Mouse (Mus musculus): ENCODE data around the gene Sidt1. TPM values are rescaled to one million over a fixed set of nuclear protein-coding genes. Genes with fewer than 3 reads are reported as not detected.
"Not testable (repeated sequence)": the region's sequence is repeated elsewhere in the genome, so short reads cannot be mapped to it uniquely, and the experiment has no call there.

Sidt1 gene
- total RNA-seq, 4 experiments from 2014 or later: 32.8 to 43.9 (median 39.7) TPM

DNA sequence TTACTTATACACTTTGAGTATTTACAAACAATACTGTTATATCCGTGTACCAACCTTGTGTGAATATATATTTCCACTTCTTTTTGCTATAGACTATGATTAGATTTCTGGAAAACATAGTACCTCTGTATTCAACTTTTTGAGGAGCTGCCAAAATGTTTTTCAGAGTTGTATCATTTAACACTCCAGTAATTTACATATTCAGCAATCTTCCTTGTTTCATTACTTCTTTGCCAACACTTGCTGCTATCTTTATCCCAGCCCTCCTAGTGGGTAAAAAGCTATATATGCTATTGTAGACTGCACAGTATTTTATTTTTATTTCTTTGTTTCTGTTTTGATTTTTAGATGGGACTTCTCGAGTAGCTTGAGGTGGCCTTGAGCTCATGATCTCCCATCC lies 29.2 kb downstream of the Sidt1 start:
- DNase-seq (ENCODE audit: low spot score in 2 of 2): no peak

DNA sequence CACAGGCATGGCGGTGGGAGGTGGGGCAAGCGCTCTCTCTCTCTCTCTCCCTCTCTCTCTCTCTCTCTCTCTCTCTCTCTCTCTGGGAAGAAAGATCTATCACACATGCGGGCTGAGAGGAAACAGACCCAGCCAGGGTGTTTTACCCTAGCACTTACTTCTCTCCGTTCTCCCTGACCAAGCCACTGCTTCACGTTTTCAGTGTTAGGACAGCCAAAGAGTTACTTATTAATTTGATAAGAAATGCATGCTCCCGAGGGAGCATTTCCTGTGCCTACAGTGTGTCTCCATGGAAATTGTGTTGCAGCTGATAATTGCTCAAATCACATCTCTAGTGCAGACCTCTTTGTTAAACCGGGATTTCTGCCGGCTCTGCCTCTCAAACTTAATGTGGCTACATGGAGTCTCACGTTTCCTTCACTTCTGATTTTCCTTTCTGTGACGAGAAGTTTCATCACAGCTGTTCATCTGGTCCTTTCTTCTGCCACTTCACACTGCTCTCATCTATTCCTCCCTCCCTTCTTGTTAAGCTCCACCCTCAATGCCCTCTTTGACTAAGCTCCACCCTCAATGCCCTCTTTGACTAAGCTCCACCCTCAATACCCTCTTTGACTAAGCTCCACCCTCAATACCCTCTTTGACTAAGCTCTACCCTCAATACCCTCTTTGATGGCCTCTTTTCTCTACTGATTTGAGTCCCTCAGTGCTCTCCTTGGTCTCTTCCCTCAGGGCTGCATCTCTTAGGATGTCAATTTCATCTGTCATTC lies 30.7 kb downstream of the Sidt1 start:
- no peak for DNase-seq (ENCODE audit: low spot score in 2 of 2)

- DNase-seq (ENCODE audit: low spot score in 2 of 2): no peak
Observed at GRCm38 (mm10) chr16:44299438-44300093, 33.4 kb downstream of the Sidt1 start.

DNA sequence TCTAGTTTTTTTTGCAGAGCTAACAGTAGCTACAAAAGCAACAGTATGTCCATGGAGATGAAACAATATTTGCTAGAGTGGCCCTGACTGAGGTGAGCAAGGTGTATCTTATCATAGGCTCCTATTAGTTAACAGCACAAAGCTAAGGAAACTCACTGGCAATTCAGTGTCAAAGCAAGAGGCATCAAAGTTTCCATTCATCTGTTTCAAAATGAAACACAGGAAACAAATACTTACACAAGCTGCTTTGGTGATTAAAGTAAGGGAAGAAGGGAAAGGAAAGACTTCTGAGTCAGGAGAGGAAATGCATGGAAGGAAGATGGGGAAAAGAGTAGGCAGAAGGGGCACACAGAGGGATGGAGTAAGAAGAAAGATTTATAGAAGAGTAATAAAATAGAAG lies 39.0 kb downstream of the Sidt1 start:
- no peak for DNase-seq (ENCODE audit: low spot score in 2 of 2)

GRCm38 (mm10) chr16:44292681-44293080 lies 40.3 kb downstream of the Sidt1 start:
- not testable (repeated sequence) for DNase-seq (ENCODE audit: low spot score in 2 of 2)

DNA sequence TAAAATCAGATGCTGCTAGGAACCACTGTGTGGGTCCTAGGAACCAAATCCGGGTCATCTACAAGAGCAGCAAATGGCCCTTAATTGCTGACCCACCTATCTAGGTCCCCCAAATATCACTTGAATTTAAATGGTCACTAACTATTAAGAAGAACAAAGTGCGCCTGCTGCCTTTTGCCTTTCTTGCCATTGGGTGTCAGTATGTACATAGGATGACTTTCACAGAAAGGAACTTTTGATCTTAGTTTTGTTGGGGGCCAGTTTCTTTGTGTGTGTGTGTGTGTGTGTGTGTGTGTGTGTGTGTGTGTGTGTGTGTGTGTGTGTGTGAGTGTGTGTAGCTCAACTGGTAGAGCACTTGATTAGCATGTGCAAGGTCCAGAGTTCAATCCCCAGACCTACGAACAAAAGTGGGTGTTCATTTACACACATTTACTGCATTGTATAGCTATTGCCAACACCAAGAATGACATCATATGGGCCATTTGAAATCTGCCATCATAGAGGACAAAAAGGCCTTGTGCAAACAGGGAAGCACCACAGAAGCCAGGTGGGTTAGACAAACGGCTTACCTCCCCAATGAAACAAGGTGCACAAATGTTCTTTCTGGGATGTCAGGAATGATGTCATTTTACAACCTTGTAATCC lies 43.9 kb downstream of the Sidt1 start:
- DNase-seq (ENCODE audit: low spot score in 2 of 2): no peak

DNA sequence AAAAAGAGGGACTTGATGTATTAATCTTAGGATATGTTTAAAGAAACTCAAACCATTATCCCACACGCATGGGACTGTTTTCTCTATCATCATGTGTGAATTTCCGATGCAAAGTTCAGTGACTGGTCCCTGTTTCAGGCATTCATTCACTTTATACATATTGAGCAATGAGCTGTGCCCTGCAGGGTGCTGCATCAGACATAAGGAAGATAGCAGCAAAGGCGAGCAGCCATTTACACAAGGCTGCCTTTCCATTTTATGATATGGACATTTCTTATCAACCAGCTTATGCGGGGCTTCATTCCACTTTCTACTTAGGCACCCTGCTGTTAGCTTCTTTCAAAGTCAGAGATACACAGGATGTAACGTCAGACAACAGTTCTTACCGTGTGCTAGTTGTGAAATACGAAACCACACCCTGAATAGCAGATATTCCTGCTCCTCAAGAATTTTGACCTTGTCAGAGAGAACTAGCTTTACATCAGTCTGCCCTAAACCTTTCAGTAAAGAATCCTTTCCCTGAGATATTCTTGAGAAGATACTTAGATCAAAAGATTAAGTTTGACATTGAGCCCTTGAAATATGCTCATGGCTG lies 45.5 kb downstream of the Sidt1 start:
- DNase-seq (ENCODE audit: low spot score in 2 of 2): no peak

DNA sequence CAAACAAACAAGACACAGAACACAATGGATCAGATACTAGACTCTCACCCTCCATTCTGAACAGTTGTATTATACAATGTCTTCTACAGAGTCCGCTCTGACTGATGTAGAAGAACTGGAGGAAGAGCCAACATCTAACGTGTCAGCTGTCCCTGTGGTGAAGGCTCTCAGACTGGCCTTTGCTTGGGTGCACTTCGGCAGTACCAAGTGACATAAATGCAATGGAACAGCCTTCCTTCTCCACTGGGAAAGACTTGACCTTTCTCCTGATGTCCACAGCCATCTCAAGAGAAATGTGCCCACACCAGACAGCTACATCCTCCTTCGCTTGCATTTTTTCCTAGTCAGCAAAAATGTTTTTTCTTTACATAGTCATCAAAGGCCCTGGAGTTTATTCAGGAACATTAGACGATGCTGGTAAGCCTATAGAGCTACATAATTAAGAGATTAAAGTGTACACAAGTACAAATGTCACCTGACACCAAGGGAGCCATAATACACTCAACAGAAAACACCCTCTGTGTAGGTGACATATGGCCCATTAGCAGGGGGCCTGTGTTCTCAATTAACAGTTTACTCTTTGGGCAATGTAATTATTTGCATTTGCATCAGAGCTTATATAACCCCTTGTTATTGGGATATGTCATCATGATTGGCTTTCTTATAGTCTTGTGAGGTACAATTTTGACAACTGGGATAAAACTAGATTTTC lies 50.2 kb downstream of the Sidt1 start:
- no peak for DNase-seq (ENCODE audit: low spot score in 2 of 2)

DNA sequence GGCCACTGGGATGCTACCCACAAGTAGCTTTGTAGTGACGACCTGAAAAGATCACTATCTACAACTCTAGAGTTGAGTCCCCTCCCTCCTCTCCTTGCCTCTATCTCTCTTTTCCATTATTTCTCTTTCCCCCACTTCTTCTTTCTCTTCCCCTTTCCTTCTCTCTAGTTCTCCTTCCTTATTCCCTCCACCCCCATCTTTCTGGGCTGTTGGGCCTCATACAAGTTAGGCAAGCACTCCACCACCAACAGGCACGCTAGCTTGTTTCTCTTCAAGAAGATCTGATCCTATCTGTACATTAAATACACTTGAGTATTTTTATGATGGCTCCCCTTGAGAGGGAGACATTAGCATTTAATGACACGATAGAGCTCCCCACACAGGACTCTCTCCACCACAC lies 51.0 kb downstream of the Sidt1 start:
- DNase-seq (ENCODE audit: low spot score in 2 of 2): no peak

DNA sequence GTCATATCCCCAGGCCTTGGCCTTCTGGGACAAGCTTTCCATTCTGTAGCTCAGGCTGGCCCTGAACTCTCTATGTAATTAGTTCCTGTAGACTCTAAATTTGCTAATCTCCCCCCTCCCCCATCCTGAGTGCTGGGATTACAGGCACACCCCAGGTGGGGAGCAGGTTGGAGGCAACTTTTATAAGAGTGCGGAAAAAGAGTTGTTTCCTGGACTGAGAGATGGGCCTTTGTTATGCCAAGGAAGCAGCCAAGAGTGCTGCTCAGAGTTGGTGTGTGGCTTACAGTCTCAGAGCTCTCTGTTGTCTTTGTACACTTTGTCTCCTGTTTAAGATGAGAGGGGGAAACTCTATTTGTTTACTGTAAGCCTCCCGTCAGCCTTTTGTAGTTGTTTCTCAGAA lies 52.2 kb downstream of the Sidt1 start:
- DNase-seq (ENCODE audit: low spot score in 2 of 2): no peak

GRCm38 (mm10) chr16:44277212-44277611 lies 55.8 kb downstream of the Sidt1 start:
- DNase-seq (ENCODE audit: low spot score in 2 of 2): no peak

- DNase-seq (ENCODE audit: low spot score in 2 of 2): no peak
Observed at GRCm38 (mm10) chr16:44271371-44272038, 61.5 kb downstream of the Sidt1 start.

DNA sequence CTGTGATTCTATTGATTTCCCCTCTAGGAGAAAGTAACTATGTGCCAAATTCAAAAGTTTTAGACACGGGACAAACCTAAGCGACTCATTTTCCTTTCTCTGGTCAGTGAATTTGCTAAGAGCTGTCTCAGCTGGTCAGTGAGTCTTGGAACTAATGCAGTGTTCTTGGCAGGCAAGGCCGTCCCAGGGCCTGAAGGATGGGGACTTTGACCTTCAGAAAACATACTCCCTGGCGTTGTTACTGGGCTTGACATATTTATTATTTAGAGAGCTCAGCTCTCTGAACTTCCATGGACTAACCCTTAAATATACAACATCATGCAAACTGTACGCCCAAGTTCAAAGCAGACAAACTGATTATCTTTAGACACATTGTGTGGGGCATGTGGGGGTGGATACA lies 62.4 kb downstream of the Sidt1 start:
- no peak for DNase-seq (ENCODE audit: low spot score in 2 of 2)

DNA sequence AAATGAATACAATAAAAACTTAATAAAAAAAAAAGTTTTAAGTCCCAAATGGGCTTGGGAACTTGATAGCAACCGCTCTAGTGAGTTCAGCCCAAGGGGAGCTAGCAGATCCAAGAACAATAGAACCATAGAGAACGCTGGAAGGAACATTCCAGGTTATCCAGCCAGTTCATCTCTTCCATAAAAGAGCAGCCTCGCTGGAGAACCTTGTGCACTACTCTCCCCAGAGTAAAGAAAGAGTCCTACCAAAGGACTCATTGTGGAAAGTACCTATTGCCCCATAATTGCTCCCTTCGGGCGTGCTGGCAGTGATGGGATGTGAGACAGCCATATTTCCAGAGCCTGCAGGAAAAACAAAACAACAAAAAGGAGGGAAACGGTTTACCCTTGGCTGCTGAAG lies 63.4 kb downstream of the Sidt1 start:
- DNase-seq (ENCODE audit: low spot score in 2 of 2): no peak

- DNase-seq (ENCODE audit: low spot score in 2 of 2): peak; percentile 44 to 57
Observed at GRCm38 (mm10) chr16:44268541-44269215, 64.3 kb downstream of the Sidt1 start.

- DNase-seq (ENCODE audit: low spot score in 2 of 2): no peak
Observed at GRCm38 (mm10) chr16:44265562-44265961, 67.4 kb downstream of the Sidt1 start.

DNA sequence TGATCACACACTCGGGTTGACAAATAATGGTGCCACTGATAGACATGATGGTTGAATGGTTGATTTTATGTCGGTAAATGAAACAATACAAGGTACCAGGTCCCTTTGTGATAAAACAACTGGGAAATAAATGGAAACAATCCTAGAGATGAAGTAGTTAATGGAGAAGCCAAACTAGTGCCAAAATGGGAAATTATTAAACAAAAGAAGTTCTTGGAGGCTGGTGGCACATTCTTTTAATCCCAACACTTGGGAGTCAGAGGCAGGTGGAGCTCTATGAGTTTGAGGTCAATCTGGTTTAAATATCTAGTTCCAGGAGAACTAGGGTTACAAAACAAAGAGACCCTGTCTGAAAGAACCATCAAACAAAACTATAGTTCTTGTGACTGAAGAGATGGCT lies 68.1 kb downstream of the Sidt1 start:
- DNase-seq (ENCODE audit: low spot score in 2 of 2): no peak

GRCm38 (mm10) chr16:44257476-44257875 lies 75.5 kb downstream of the Sidt1 start:
- no peak for DNase-seq (ENCODE audit: low spot score in 2 of 2)

DNA sequence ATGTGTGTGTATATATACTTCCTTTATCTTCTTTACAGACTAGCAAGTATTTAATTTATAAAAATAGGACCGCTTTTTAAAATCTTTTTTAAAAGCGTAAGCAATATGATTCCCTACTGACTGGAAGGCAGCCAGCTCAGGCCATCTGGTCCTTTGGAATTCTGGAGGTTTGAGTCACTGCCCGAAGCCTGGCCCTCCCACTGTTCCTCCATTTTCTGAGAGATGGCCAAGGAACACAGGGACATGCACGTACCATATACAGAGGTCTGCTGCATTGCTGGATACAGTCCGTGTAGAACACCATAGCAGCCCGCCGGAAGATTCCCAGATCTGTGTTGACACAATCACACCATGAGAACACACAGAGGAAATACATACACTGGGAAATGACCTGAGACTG lies 78.3 kb downstream of the Sidt1 start:
- peak; percentile 52 to 73 for DNase-seq (ENCODE audit: low spot score in 2 of 2)

All from layer of hippocampus, adult 8-10 months (tissue).